Mouse (Mus musculus): Measurements from ENCODE around the gene Pik3ip1. TPM values are rescaled to one million over a fixed set of nuclear protein-coding genes. Genes with fewer than 3 reads are reported as not detected.

Pik3ip1 gene
- 1.3 and 1.4 TPM in 2 replicates for polyA plus RNA-seq (2015; fragmentation: Nextera tagmentation; extraction: Ambion mirVana)

DNA sequence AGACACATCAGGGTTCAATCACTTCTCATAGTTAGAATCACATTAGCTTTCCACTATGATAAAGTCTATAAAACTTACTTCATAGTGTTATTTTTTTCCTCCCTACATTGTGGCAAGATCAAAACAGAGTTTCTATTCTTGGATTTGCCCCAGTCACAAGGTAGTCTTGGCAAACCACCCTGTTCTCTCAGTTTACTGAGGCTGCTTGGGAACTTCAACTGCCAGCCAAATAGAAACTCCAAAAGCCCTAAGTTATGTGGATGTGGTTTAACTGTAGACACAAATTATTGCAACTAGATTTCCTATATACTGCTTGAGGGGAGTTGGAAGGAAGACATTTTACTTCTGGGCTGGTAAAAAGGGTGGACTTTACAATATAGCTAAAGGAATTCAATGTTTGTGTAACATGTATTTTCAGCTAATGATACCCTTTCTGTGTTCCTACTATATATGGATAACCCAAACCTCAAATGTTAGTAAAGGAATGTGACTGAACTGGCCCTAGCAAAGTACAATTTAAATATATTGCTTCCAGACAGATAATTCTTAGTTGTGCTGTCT, at the start of gene Pik3ip1:
Gene Pik3ip1, plus strand, starts transcription at position 511 of the 561 bp plus-strand sequence.
- ATAC-seq (ENCODE audit: insufficient read depth) = no peak
- Histone ChIP-seq H3K27me3 (peaks cover 42% of the 10 kb centered on the region), H3K36me3 (replicated peaks) (no peaks in the 10 kb centered on the region), H3K9ac (no peak within 1 kb of the TSS), H3K4me3 (replicated peaks) (peak within 1 kb of the TSS; percentile 49), H3K4me1 (replicated peaks) (peaks cover 32% of the 10 kb centered on the region), H3K4me2 (peak within 1 kb of the TSS; percentile 78), H3K9me3 (replicated peaks) (no peaks in the 10 kb centered on the region), H3K27ac (replicated peaks) (no peak within 1 kb of the TSS)

DNA sequence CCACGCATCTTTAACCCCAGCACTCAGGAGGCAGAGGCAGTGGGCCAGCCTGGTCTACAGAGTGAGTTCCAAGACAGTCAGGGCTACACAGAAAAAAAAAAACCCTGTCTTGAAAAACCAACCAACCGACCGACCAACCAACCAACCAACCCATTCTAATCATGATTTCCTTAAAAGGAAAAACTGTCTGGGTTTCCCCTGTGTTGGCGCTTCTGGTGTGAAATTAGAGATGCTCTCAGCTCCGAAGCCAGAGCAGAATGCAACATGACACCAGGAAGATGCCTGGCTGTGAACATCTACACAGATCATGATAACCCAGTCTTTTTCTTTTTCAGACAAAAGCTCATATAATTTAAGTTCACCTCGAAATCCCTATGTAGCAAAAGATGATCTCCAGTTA, 47.3 kb upstream of the Pik3ip1 start:
- Histone ChIP-seq H3K4me2 (no peak overlapping the region), H3K27ac (replicated peaks) (no peak overlapping the region), H3K9me3 (replicated peaks) (no peaks in the 10 kb centered on the region), H3K4me3 (replicated peaks) (no peak overlapping the region), H3K27me3 (peaks cover 8% of the 10 kb centered on the region; the same call in 1 of the 2 replicates), H3K4me1 (replicated peaks) (peaks cover 6% of the 10 kb centered on the region), H3K9ac (no peak overlapping the region), H3K36me3 (replicated peaks) (no peaks in the 10 kb centered on the region)
- 75% methylated on average over 6 of the region's 6 CpGs for WGBS (ENCODE audit: insufficient replicate concordance)
- ATAC-seq (ENCODE audit: insufficient read depth) = no peak

DNA sequence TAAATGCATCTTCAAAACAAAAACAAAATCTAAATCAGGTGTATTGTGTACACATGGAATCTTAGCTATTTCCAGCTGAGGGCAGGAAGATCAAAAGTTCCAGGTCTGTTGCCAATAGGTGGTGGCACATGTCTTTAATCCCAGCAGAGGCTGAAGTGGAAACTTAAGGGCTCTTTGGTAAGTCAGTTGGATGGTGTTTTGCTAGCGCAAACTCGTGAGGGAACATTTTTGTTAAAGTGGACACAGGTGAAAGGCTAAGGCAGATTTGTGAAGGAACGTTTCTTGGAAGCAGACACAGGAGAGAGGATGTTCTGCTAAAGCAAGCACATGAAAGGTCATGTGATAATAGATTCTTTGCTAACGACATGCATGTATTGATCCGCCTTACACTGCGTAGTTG, 46.6 kb upstream of the Pik3ip1 start:
- no peak overlapping the region for H3K9ac ChIP-seq
- no peak overlapping the region for H3K27ac ChIP-seq (replicated peaks)
- no peaks in the 10 kb centered on the region for H3K9me3 ChIP-seq (replicated peaks)
- H3K27me3 ChIP-seq = peaks cover 15% of the 10 kb centered on the region
- 81% methylated on average over 6 of the region's 6 CpGs for WGBS (ENCODE audit: insufficient replicate concordance)
- peaks cover 13% of the 10 kb centered on the region for H3K4me1 ChIP-seq (replicated peaks)
- H3K36me3 ChIP-seq (replicated peaks) = no peaks in the 10 kb centered on the region
- no peak overlapping the region for H3K4me3 ChIP-seq (replicated peaks)
- ATAC-seq (ENCODE audit: insufficient read depth) = no peak
- no peak overlapping the region for H3K4me2 ChIP-seq

DNA sequence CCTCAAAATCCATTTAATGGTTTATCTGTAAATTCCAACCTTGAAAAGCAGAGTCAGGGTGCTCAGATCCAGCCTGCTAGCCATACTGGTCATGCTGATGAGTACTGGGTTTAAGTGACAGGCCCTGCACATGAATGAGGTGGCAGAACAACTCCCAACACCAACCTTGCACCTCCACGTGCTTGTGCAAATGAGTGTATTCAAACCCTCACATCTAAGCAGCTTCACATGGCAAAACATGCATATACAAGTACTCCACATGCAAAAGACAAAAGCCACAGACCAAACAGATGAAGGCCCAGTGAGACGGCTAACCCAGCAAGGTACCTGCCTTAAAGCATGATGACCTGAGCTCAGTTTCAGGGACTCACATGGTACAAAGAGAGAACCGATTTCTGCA, 44.3 kb upstream of the Pik3ip1 start:
- no peak overlapping the region for H3K27ac ChIP-seq (replicated peaks)
- H3K4me3 ChIP-seq (replicated peaks) = no peak overlapping the region
- peaks cover 33% of the 10 kb centered on the region for H3K4me1 ChIP-seq (replicated peaks)
- H3K9ac ChIP-seq = no peak overlapping the region
- no peaks in the 10 kb centered on the region for H3K9me3 ChIP-seq (replicated peaks)
- peaks cover 21% of the 10 kb centered on the region for H3K27me3 ChIP-seq
- no peak for ATAC-seq (ENCODE audit: insufficient read depth)
- no peak overlapping the region for H3K4me2 ChIP-seq
- 70% methylated on average over 3 of the region's 3 CpGs for WGBS (ENCODE audit: insufficient replicate concordance)
- no peaks in the 10 kb centered on the region for H3K36me3 ChIP-seq (replicated peaks)

DNA sequence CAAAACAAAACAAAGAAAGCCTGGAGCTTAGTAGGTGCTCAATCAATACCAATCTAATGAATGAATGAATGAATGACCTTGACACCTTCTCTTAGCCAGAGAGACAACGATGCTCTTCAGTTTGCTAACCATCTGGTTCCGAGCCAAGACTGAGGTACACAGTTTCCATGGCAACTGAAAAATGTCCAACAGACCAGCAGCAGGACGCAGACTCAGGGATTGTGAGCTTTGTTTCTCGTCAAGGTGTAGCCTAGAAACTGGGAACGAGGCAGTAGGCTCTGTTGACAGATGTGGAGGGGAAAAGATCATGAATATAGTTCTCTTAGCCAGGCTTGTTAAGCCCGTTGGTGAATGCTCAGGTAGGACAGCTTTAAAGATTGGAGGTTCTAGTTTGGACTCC, 43.1 kb upstream of the Pik3ip1 start:
- H3K4me2 ChIP-seq = no peak overlapping the region
- no peak overlapping the region for H3K27ac ChIP-seq (replicated peaks)
- no peaks in the 10 kb centered on the region for H3K9me3 ChIP-seq (replicated peaks)
- H3K9ac ChIP-seq = no peak overlapping the region
- no peak for ATAC-seq (ENCODE audit: insufficient read depth)
- WGBS (ENCODE audit: insufficient replicate concordance) = 72% methylated on average over 6 of the region's 6 CpGs
- peaks cover 45% of the 10 kb centered on the region for H3K4me1 ChIP-seq (replicated peaks)
- H3K27me3 ChIP-seq = peaks cover 21% of the 10 kb centered on the region
- no peaks in the 10 kb centered on the region for H3K36me3 ChIP-seq (replicated peaks)
- no peak overlapping the region for H3K4me3 ChIP-seq (replicated peaks)

DNA sequence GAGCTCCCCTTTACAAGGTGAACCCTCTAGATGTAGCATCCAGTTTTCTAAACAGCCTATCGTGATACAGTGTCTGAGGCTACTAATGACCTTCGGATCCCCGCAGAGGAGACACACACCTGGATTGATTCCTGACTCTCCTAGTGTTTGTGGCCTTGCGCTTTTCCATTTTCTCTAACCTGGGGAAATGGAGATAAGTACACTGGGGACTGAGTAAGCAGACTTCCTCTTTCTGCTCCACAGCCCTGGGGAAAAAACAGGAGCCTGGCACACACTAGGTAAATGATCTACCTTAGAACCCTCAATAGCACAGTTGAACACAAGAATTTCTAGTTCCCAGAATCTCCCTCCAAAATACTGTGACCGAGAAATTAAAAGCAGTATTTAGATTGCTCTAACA, 42.3 kb upstream of the Pik3ip1 start:
- Histone ChIP-seq H3K27me3 (peaks cover 21% of the 10 kb centered on the region), H3K9me3 (replicated peaks) (no peaks in the 10 kb centered on the region), H3K36me3 (replicated peaks) (no peaks in the 10 kb centered on the region), H3K4me2 (peak overlapping the region; percentile 100), H3K4me3 (replicated peaks) (no peak overlapping the region), H3K4me1 (replicated peaks) (peaks cover 53% of the 10 kb centered on the region), H3K9ac (0 out of 2 replicates have a peak overlapping the region, but pooled peaks have one; percentile 81), H3K27ac (replicated peaks) (no peak overlapping the region)
- no peak for ATAC-seq (ENCODE audit: insufficient read depth)
- 46% methylated on average over 5 of the region's 5 CpGs for WGBS (ENCODE audit: insufficient replicate concordance)

DNA sequence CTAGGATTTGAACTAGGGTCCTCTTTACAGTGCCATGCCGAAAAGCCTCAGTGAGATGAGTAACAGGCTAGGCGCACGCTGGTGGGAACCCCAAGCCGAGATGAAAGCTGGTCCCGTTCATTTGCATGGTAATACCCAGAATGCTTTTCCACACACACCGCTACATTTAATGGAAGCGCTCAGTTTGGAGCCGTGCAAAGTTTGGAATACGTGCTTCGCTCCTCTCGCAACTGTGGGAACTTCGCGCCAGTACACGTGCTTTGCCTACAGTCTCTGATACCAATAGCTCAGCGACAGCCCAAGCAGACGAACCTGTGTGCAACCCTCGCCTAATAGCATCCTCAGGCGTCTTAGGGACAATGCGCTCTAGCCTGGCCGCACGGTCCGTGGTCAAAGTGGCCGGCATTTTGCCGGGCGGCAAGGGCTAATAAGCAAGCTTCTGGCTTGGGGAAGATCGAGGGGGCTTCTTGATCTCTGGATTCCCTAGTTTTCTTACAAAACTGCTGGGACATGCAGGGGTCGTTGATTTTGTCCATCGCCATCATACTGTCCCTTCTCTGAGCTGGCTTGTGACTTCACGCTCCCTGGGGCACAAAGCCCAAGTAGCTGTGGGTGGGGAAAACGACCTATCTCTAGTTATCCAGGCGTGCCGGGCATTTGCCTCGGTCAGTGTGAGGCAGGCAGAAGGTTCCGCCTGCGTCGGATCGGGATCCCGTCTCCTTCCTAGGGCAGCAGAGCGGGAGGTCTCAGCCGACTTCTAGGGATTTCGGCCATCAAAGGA, 41.5 kb upstream of the Pik3ip1 start, which contains the start of gene Patz1:
Gene Patz1, plus strand, starts transcription at position 354 of the 781 bp plus-strand sequence.
- peak within 1 kb of the TSS; percentile 93 for H3K27ac ChIP-seq (replicated peaks)
- H3K9ac ChIP-seq = peak within 1 kb of the TSS; percentile 81
- H3K27me3 ChIP-seq = peaks cover 21% of the 10 kb centered on the region
- H3K36me3 ChIP-seq (replicated peaks) = peaks cover 6% of the 10 kb centered on the region
- H3K9me3 ChIP-seq (replicated peaks) = no peaks in the 10 kb centered on the region
- peak within 1 kb of the TSS; percentile 94 for H3K4me3 ChIP-seq (replicated peaks)
- WGBS (ENCODE audit: insufficient replicate concordance) = under 1% methylated on average over 41 of the region's 41 CpGs
- ATAC-seq (ENCODE audit: insufficient read depth) = peak; percentile 26
- peak within 1 kb of the TSS; percentile 100 for H3K4me2 ChIP-seq
- peaks cover 61% of the 10 kb centered on the region for H3K4me1 ChIP-seq (replicated peaks)

DNA sequence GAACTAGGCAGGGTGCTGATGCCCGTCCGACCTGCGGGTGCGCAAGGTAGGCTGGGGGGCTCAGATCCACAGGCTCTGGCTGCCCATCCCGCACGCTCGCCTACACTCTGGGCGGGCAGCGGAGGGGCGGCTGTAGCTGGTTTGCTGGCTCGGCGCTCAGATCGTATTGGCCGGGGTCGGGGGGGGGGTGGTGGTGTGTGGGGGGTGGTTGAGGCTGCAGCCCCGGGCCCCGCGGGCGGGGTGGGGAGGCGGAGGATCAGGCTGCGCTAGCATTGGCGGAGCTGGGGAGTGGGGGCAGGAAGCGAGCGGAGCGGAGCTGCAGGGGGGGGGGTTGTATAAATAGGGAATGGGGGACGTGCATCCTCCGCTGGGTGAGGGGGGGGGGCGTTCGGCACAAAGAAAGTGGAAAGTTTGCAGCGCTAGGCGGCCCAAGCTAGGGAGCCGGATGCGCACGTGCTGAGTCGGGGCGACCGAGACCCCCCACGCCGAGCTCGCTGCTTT, 40.8 kb upstream of the Pik3ip1 start:
- H3K9me3 ChIP-seq (replicated peaks) = no peaks in the 10 kb centered on the region
- WGBS (ENCODE audit: insufficient replicate concordance) = 0% methylated on average over 34 of the region's 40 CpGs
- peak overlapping the region; percentile 93 for H3K27ac ChIP-seq (replicated peaks)
- peak overlapping the region; percentile 94 for H3K4me3 ChIP-seq (replicated peaks)
- peak overlapping the region; percentile 81 for H3K9ac ChIP-seq
- H3K36me3 ChIP-seq (replicated peaks) = peaks cover 12% of the 10 kb centered on the region
- H3K4me2 ChIP-seq = peak overlapping the region; percentile 100
- ATAC-seq (ENCODE audit: insufficient read depth) = peak; percentile 52
- peaks cover 67% of the 10 kb centered on the region for H3K4me1 ChIP-seq (replicated peaks)
- H3K27me3 ChIP-seq = peaks cover 21% of the 10 kb centered on the region

DNA sequence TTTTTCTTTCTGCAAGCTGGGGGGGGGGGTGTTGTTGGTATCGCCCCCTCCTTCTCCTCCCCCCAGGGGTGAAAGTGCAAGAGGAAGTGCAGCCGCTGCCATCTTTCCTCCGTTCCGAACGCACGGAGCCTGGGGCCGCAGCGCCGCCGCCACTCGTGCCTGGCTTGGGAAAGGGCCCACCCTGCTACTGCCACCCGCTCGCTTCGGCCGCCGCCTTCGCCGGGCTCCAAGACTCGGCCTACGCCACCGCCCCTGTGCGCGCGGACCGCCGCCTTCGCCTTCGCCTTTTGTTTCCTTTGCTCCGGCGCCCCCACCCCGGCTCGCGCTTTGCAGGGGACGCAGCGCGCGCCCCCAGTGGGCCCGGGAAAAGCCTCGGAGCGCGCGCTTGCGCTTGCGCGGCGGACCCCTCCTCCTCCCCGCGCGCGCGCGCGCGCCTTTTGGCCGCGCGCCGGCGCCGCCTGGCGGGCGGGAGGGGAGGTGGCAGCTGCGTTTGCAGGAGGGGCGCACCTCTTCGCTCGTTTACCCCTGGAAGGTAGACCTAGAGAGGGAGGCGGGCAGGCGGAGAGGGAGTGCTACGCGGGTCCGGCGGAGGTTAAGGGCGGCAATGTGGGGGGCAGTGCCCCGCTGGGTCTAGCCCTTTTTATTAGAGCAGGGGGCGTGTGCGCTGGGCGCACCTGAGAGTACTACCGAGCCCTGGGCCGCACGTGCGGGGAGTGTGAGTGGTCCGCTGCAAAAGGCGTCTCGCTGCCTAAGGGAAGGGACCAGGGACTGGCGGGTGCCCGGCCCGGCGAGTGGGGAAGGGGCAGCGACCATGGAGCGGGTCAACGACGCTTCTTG, 40.2 kb upstream of the Pik3ip1 start:
- peak overlapping the region; percentile 100 for H3K4me2 ChIP-seq
- H3K9ac ChIP-seq = peak overlapping the region; percentile 81
- peaks cover 21% of the 10 kb centered on the region for H3K27me3 ChIP-seq
- H3K27ac ChIP-seq (replicated peaks) = peak overlapping the region; percentile 93
- H3K4me1 ChIP-seq (replicated peaks) = peaks cover 74% of the 10 kb centered on the region
- under 1% methylated on average over 81 of the region's 92 CpGs for WGBS (ENCODE audit: insufficient replicate concordance)
- H3K9me3 ChIP-seq (replicated peaks) = no peaks in the 10 kb centered on the region
- peaks cover 18% of the 10 kb centered on the region for H3K36me3 ChIP-seq (replicated peaks)
- peak overlapping the region; percentile 94 for H3K4me3 ChIP-seq (replicated peaks)
- peak; percentile 55 for ATAC-seq (ENCODE audit: insufficient read depth)

DNA sequence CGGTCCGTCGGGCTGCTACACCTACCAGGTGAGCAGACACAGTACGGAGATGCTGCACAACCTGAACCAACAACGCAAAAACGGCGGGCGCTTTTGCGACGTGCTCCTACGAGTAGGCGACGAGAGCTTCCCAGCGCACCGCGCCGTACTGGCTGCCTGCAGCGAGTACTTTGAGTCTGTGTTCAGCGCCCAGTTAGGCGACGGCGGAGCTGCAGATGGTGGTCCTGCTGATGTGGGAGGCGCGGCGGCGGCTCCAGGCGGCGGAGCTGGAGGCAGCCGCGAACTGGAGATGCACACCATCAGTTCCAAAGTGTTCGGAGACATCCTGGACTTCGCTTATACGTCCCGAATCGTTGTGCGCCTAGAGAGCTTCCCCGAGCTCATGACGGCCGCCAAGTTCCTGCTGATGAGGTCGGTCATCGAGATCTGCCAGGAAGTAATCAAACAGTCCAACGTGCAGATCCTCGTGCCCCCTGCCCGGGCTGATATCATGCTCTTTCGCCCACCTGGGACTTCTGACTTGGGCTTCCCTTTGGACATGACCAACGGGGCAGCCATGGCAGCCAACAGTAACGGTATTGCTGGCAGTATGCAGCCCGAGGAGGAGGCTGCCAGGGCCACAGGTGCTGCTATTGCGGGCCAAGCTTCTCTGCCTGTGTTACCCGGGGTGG, 39.4 kb upstream of the Pik3ip1 start:
- WGBS (ENCODE audit: insufficient replicate concordance) = under 1% methylated on average over 50 of the region's 50 CpGs
- ATAC-seq (ENCODE audit: insufficient read depth) = peak; percentile 9
- Histone ChIP-seq H3K9ac (peak overlapping the region; percentile 81), H3K27ac (replicated peaks) (peak overlapping the region; percentile 93), H3K4me3 (replicated peaks) (peak overlapping the region; percentile 94), H3K4me2 (peak overlapping the region; percentile 100), H3K9me3 (replicated peaks) (no peaks in the 10 kb centered on the region), H3K36me3 (replicated peaks) (peaks cover 23% of the 10 kb centered on the region), H3K27me3 (peaks cover 21% of the 10 kb centered on the region), H3K4me1 (replicated peaks) (peaks cover 81% of the 10 kb centered on the region)
